Mouse (Mus musculus) E14TG2a.4 (cell line): ENCODE measurements around the gene Hist1h4d.
"Not testable (repeated sequence)": the region's sequence is repeated elsewhere in the genome, so short reads cannot be mapped to it uniquely, and the experiment has no call there.

Experiments
- H3K27me3 ChIP-seq: 2 replicates; pipeline ENCODE4 v1.6.1; 2014; ENCODE audit warnings: low read length, control low read depth; ENCODE audit not compliant: insufficient read depth
- H3K36me3 ChIP-seq: 2 replicates; pipeline ENCODE4 v1.6.1; 2014; ENCODE audit warnings: low read length, control low read depth; ENCODE audit not compliant: insufficient read depth
- H3K4me1 ChIP-seq: replicated peaks from 2 replicates; pipeline ENCODE4 v1.6.1; 2014; ENCODE audit warnings: low read depth, low read length, control low read depth
- H3K4me3 ChIP-seq: replicated peaks from 2 replicates; pipeline ENCODE4 v1.5.1; 2014; ENCODE audit warnings: mild to moderate bottlenecking, low read length
- H3K9me3 ChIP-seq: 2 replicates; pipeline ENCODE4 v1.6.1; 2014; ENCODE audit warnings: low read length, control low read depth
- CTCF ChIP-seq: conservative IDR thresholded peaks from 2 replicates; pipeline ENCODE4 v1.5.1; 2014; ENCODE audit warnings: low read length
- NANOG ChIP-seq: IDR thresholded peaks from 2 replicates; pipeline ENCODE4 v1.6.1; 2014; ENCODE audit warnings: borderline replicate concordance, low read length, mixed read lengths
- POU5F1 ChIP-seq: IDR thresholded peaks from 2 replicates; pipeline ENCODE4 v1.6.1; 2014; ENCODE audit warnings: low read length, borderline replicate concordance

Gene Hist1h4d

GRCm38 (mm10) chr13:23581408-23582218, at the start of gene Hist1h4d:
Gene Hist1h4d (plus strand): TSS chr13:23581598.
- Histone ChIP-seq H3K9me3 (no peaks in the 10 kb centered on the region), H3K27me3 (no peaks in the 10 kb centered on the region)
- no peak for TF ChIP-seq CTCF
- no peak for TF ChIP-seq POU5F1
- no peak for TF ChIP-seq NANOG

GRCm38 (mm10) chr13:23532262-23533075, 48.9 kb upstream of the Hist1h4d start:
- Histone ChIP-seq H3K9me3 (no peaks in the 10 kb centered on the region), H3K4me3 (peak overlapping the region; percentile 83), H3K4me1 (peaks cover 31% of the 10 kb centered on the region), H3K36me3 (no peaks in the 10 kb centered on the region; the same call in 1 of the 2 replicates), H3K27me3 (no peaks in the 10 kb centered on the region)
- TF ChIP-seq NANOG (no peak), POU5F1 (no peak), CTCF (no peak)

More at GRCm38 (mm10) chr13:23581408-23582218, at the start of gene Hist1h4d:
- Histone ChIP-seq H3K4me1 (peaks cover 47% of the 10 kb centered on the region), H3K36me3 (no peaks in the 10 kb centered on the region), H3K4me3 (peak within 1 kb of the TSS; percentile 80)

GRCm38 (mm10) chr13:23533560-23534367, 47.6 kb upstream of the Hist1h4d start, which contains the start of gene Hist1h2af:
Gene Hist1h2af (plus strand): TSS chr13:23533906.
- Histone ChIP-seq H3K4me3 (peak within 1 kb of the TSS; percentile 83), H3K4me1 (peaks cover 37% of the 10 kb centered on the region)
- H3K27me3 ChIP-seq, H3K9me3 ChIP-seq, H3K36me3 ChIP-seq: not testable (repeated sequence)

GRCm38 (mm10) chr13:23534368-23535131, 46.8 kb upstream of the Hist1h4d start:
- peak overlapping the region; percentile 83 for H3K4me3 ChIP-seq
- H3K9me3 ChIP-seq, result no peaks in the 10 kb centered on the region
- TF ChIP-seq CTCF (no peak), NANOG (no peak), POU5F1 (no peak)
- no peaks in the 10 kb centered on the region for H3K27me3 ChIP-seq
- no peaks in the 10 kb centered on the region; the same call in 1 of the 2 replicates for H3K36me3 ChIP-seq
- H3K4me1 ChIP-seq, result peaks cover 37% of the 10 kb centered on the region

- Histone ChIP-seq H3K4me3 (peak within 1 kb of the TSS; percentile 83), H3K4me1 (peaks cover 37% of the 10 kb centered on the region)
- H3K27me3 ChIP-seq, H3K36me3 ChIP-seq, H3K9me3 ChIP-seq: not testable (repeated sequence)
Measured at GRCm38 (mm10) chr13:23535137-23536075, 46.0 kb upstream of the Hist1h4d start, which contains the start of gene Hist1h3g. Gene Hist1h3g (plus strand): TSS chr13:23535422.

- Histone ChIP-seq H3K27me3 (no peaks in the 10 kb centered on the region), H3K36me3 (no peaks in the 10 kb centered on the region; the same call in 1 of the 2 replicates), H3K4me1 (peaks cover 37% of the 10 kb centered on the region), H3K9me3 (no peaks in the 10 kb centered on the region), H3K4me3 (peak overlapping the region; percentile 83)
- TF ChIP-seq CTCF, result no peak
- TF ChIP-seq NANOG, result no peak
- no peak for TF ChIP-seq POU5F1
Measured at GRCm38 (mm10) chr13:23536076-23536822, 45.1 kb upstream of the Hist1h4d start.
